Mouse (Mus musculus) cerebellum, adult 2 months (tissue): Measurements from ENCODE around the gene Trim8. TPM values are rescaled to one million over a fixed set of nuclear protein-coding genes. Genes with fewer than 3 reads are reported as not detected.

ENCODE experiments used
- DNase-seq, 2 experiments: peaks; one replicate each; pipeline ENCODE4 v3.0.0; 2021
- H3K27ac ChIP-seq: fragments of 200-500 bp; 2 replicates; pipeline ENCODE4 v1.5.1; 2012; ENCODE audit warnings: low read length, control low read depth, inconsistent platforms; ENCODE audit not compliant: insufficient read depth
- H3K27me3 ChIP-seq: fragments of 200-500 bp; 2 replicates; pipeline ENCODE4 v1.6.1; 2012; ENCODE audit warnings: inconsistent platforms, mild to moderate bottlenecking, low read length, moderate library complexity; ENCODE audit not compliant: control insufficient read depth, insufficient read depth
- H3K4me1 ChIP-seq: fragments of 200-500 bp; 2 replicates; pipeline ENCODE4 v1.6.1; 2011; ENCODE audit warnings: low read length; ENCODE audit not compliant: control insufficient read depth, insufficient read depth
- H3K4me3 ChIP-seq: fragments of 200-500 bp; replicated peaks from 2 replicates; pipeline ENCODE3; 2011; ENCODE audit warnings: mild to moderate bottlenecking, low read depth, low read length, control low read depth; ENCODE audit not compliant: insufficient read depth
- CTCF ChIP-seq: fragments of 200-500 bp; IDR thresholded peaks from 2 replicates; pipeline ENCODE4 v1.5.1; 2011; ENCODE audit warnings: low read depth, mild to moderate bottlenecking, control low read depth, low read length, moderate library complexity, borderline replicate concordance; ENCODE audit not compliant: insufficient read depth
- POLR2A ChIP-seq: fragments of 200-500 bp; IDR thresholded peaks from 2 replicates; pipeline ENCODE4 v1.6.1; 2011; ENCODE audit warnings: low read length, control low read depth, borderline replicate concordance; ENCODE audit not compliant: insufficient read depth
- WGBS: fragments of 180-500 bp; shearing (Covaris S2); methylation state at CpG from one replicate; pipeline ENCODE4 v1.1.7; 2018; 5-methylcytosine and 5-hydroxymethylcytosine counted together
- polyA plus RNA-seq: library from polyadenylated mRNA; depleted of rRNA; stranded (reverse); fragments of >200 nt; gene quantifications from 2 replicates; pipeline ENCODE4 v1.2.3, GENCODE M21; 2012

Trim8 gene
- polyA plus RNA-seq, 1 experiment: 43.4 TPM

- WGBS: 74% methylated on average over 5 of the region's 5 CpGs
- no peak overlapping the region for H3K27ac ChIP-seq
- H3K4me1 ChIP-seq: peaks cover under 1% of the 10 kb centered on the region; the same call in 1 of the 2 replicates
- no peak overlapping the region for H3K4me3 ChIP-seq
- DNase-seq: no peak
- TF ChIP-seq CTCF (no peak), POLR2A (no peak)
- no peaks in the 10 kb centered on the region for H3K27me3 ChIP-seq
Observed at GRCm38 (mm10) chr19:46457798-46458197, 43.7 kb upstream of the Trim8 start.

GRCm38 (mm10) chr19:46459256-46459655, 42.2 kb upstream of the Trim8 start:
- DNase-seq: no peak
- Histone ChIP-seq H3K4me1 (no peaks in the 10 kb centered on the region), H3K4me3 (no peak overlapping the region), H3K27me3 (no peaks in the 10 kb centered on the region), H3K27ac (no peak overlapping the region)
- WGBS: 81% methylated on average over 10 of the region's 10 CpGs
- TF ChIP-seq POLR2A: no peak
- TF ChIP-seq CTCF: no peak

- no peak for DNase-seq
- Histone ChIP-seq H3K27ac (no peak overlapping the region), H3K4me3 (no peak overlapping the region), H3K4me1 (no peaks in the 10 kb centered on the region), H3K27me3 (no peaks in the 10 kb centered on the region)
- TF ChIP-seq CTCF (no peak), POLR2A (no peak)
- 49% methylated on average over 2 of the region's 2 CpGs for WGBS
Observed at GRCm38 (mm10) chr19:46459889-46460288, 41.6 kb upstream of the Trim8 start.

GRCm38 (mm10) chr19:46462574-46462973, 38.9 kb upstream of the Trim8 start:
- Histone ChIP-seq H3K4me1 (no peaks in the 10 kb centered on the region), H3K27ac (no peak overlapping the region), H3K27me3 (no peaks in the 10 kb centered on the region), H3K4me3 (no peak overlapping the region)
- TF ChIP-seq CTCF (no peak), POLR2A (no peak)
- WGBS: 95% methylated on average over 3 of the region's 3 CpGs
- no peak for DNase-seq

- H3K27ac ChIP-seq: no peak overlapping the region
- WGBS: 96% methylated on average over 4 of the region's 4 CpGs
- H3K4me3 ChIP-seq: no peak overlapping the region
- DNase-seq: no peak
- H3K4me1 ChIP-seq: no peaks in the 10 kb centered on the region
- TF ChIP-seq POLR2A (no peak), CTCF (no peak)
- H3K27me3 ChIP-seq: no peaks in the 10 kb centered on the region
Observed at GRCm38 (mm10) chr19:46463446-46463845, 38.1 kb upstream of the Trim8 start.

GRCm38 (mm10) chr19:46466160-46466559, 35.3 kb upstream of the Trim8 start:
- Histone ChIP-seq H3K27ac (no peak overlapping the region), H3K4me1 (no peaks in the 10 kb centered on the region), H3K4me3 (no peak overlapping the region), H3K27me3 (no peaks in the 10 kb centered on the region)
- DNase-seq: no peak
- no peak for TF ChIP-seq POLR2A
- TF ChIP-seq CTCF: no peak
- 75% methylated on average over 6 of the region's 6 CpGs for WGBS

- DNase-seq: no peak
- Histone ChIP-seq H3K27ac (no peak overlapping the region), H3K4me3 (no peak overlapping the region), H3K4me1 (no peaks in the 10 kb centered on the region), H3K27me3 (no peaks in the 10 kb centered on the region)
- WGBS: 71% methylated on average over 3 of the region's 3 CpGs
- TF ChIP-seq CTCF (no peak), POLR2A (no peak)
Observed at GRCm38 (mm10) chr19:46467051-46467503, 34.4 kb upstream of the Trim8 start.

GRCm38 (mm10) chr19:46470364-46471240, 30.9 kb upstream of the Trim8 start:
- no peak for DNase-seq
- no peak overlapping the region for H3K4me3 ChIP-seq
- TF ChIP-seq CTCF (no peak), POLR2A (no peak)
- H3K27me3 ChIP-seq: no peaks in the 10 kb centered on the region
- no peak overlapping the region for H3K27ac ChIP-seq
- WGBS: 56% methylated on average over 17 of the region's 17 CpGs
- no peaks in the 10 kb centered on the region for H3K4me1 ChIP-seq
